Mouse (Mus musculus) stomach, embryonic 15.5 days (tissue): ENCODE results near the gene Mxi1. TPM values are rescaled to one million over a fixed set of nuclear protein-coding genes. Genes with fewer than 3 reads are reported as not detected.

ENCODE experiments used
- ATAC-seq: fragments of 200-750 bp; cut with Nextera tagmentation; 2 replicates; pipeline ENCODE4 v1.8.0; 2017; ENCODE audit warnings: low read depth, moderate number of reproducible peaks, moderate TSS enrichment; ENCODE audit not compliant: insufficient read depth, low FRiP score
- H3K27ac ChIP-seq: fragments of 300-500 bp; sonication (generic); 2 replicates; pipeline ENCODE4 v1.5.1; 2015; ENCODE audit warnings: mild to moderate bottlenecking, inconsistent platforms
- H3K27me3 ChIP-seq: fragments of 300-500 bp; sonication (generic); replicated peaks from 2 replicates; pipeline ENCODE4 v1.6.1; 2015; ENCODE audit warnings: inconsistent platforms
- H3K36me3 ChIP-seq: fragments of 300-500 bp; sonication (generic); 2 replicates; pipeline ENCODE4 v1.6.1; 2015; ENCODE audit warnings: inconsistent platforms
- H3K4me1 ChIP-seq: fragments of 300-500 bp; sonication (generic); 2 replicates; pipeline ENCODE4 v1.6.1; 2015; ENCODE audit warnings: inconsistent platforms
- H3K4me2 ChIP-seq: fragments of 300-500 bp; sonication (generic); 2 replicates; pipeline ENCODE4 v1.6.1; 2015; ENCODE audit warnings: mild to moderate bottlenecking, inconsistent platforms
- H3K4me3 ChIP-seq: fragments of 300-500 bp; sonication (generic); replicated peaks from 2 replicates; pipeline ENCODE4 v1.5.1; 2015; ENCODE audit warnings: inconsistent platforms
- H3K9ac ChIP-seq: fragments of 300-500 bp; sonication (generic); 2 replicates; pipeline ENCODE4 v1.6.1; 2015; ENCODE audit warnings: inconsistent platforms
- H3K9me3 ChIP-seq: fragments of 300-500 bp; sonication (generic); 2 replicates; pipeline ENCODE4 v1.6.1; 2016; ENCODE audit warnings: inconsistent platforms
- WGBS: fragments of 180-500 bp; shearing (Covaris S2); methylation state at CpG from one replicate; pipeline ENCODE4 v1.1.7; 2015; 5-methylcytosine and 5-hydroxymethylcytosine counted together
- polyA plus RNA-seq: library from polyadenylated mRNA; unstranded; fragments of >200 nt; fragmentation: Nextera tagmentation; extraction: Ambion mirVana; gene quantifications from 2 replicates; pipeline ENCODE4 v1.2.1, GENCODE M21; 2015

Mxi1 gene
- polyA plus RNA-seq, 1 experiment from 2014 or later = 37.8 TPM

- H3K4me1 ChIP-seq = peaks cover 5% of the 10 kb centered on the region; the same call in 1 of the 2 replicates
- H3K4me2 ChIP-seq = no peak overlapping the region
- H3K4me3 ChIP-seq = no peak overlapping the region
- H3K27ac ChIP-seq = no peak overlapping the region
- H3K9ac ChIP-seq = no peak overlapping the region
- no peak for ATAC-seq
- WGBS = 46% methylated on average over 6 of the region's 6 CpGs
- H3K27me3 ChIP-seq = no peaks in the 10 kb centered on the region
- H3K36me3 ChIP-seq = no peaks in the 10 kb centered on the region
- no peaks in the 10 kb centered on the region for H3K9me3 ChIP-seq
These were observed 3.1 kb upstream of the Mxi1 start for GRCm38 (mm10) chr19:53307219-53307618.

GRCm38 (mm10) chr19:53309631-53310030 is 687 bp upstream of the Mxi1 start:
- H3K4me2 ChIP-seq = no peak overlapping the region

GRCm38 (mm10) chr19:53310771-53311523 is 629 bp downstream of the Mxi1 start:
- H3K36me3 ChIP-seq = no peaks in the 10 kb centered on the region
- peak overlapping the region; percentile 98 for H3K27ac ChIP-seq

More at GRCm38 (mm10) chr19:53309631-53310030, 687 bp upstream of the Mxi1 start:
- WGBS = 36% methylated on average over 4 of the region's 4 CpGs
- no peak overlapping the region for H3K27ac ChIP-seq
- H3K9ac ChIP-seq = no peak overlapping the region
- H3K4me3 ChIP-seq = no peak overlapping the region
- no peaks in the 10 kb centered on the region for H3K9me3 ChIP-seq
- no peaks in the 10 kb centered on the region for H3K27me3 ChIP-seq
- peaks cover 9% of the 10 kb centered on the region for H3K4me1 ChIP-seq
- no peaks in the 10 kb centered on the region for H3K36me3 ChIP-seq
- no peak for ATAC-seq

GRCm38 (mm10) chr19:53311524-53312335 is 1.4 kb downstream of the Mxi1 start:
- WGBS = under 1% methylated on average over 35 of the region's 37 CpGs
- Histone ChIP-seq H3K4me1 (peaks cover 22% of the 10 kb centered on the region), H3K27ac (peak overlapping the region; percentile 98), H3K4me3 (peak overlapping the region; percentile 89), H3K27me3 (no peaks in the 10 kb centered on the region), H3K9ac (peak overlapping the region; percentile 69), H3K9me3 (no peaks in the 10 kb centered on the region), H3K36me3 (no peaks in the 10 kb centered on the region), H3K4me2 (peak overlapping the region; percentile 91)
- no peak for ATAC-seq

More at GRCm38 (mm10) chr19:53310771-53311523, 629 bp downstream of the Mxi1 start:
- Histone ChIP-seq H3K9ac (peak overlapping the region; percentile 65), H3K4me3 (peak overlapping the region; percentile 89), H3K9me3 (no peaks in the 10 kb centered on the region), H3K27me3 (no peaks in the 10 kb centered on the region), H3K4me1 (peaks cover 22% of the 10 kb centered on the region), H3K4me2 (peak overlapping the region; percentile 91)
- no peak for ATAC-seq
- under 1% methylated on average over 45 of the region's 48 CpGs for WGBS

- Histone ChIP-seq H3K27ac (peak overlapping the region; percentile 98), H3K9me3 (no peaks in the 10 kb centered on the region), H3K4me1 (peaks cover 20% of the 10 kb centered on the region), H3K4me2 (peak overlapping the region; percentile 91), H3K27me3 (no peaks in the 10 kb centered on the region), H3K4me3 (peak overlapping the region; percentile 89), H3K36me3 (no peaks in the 10 kb centered on the region), H3K9ac (peak overlapping the region; percentile 81; the same call in 1 of the 2 replicates)
- WGBS = 0% methylated on average over 26 of the region's 26 CpGs
- ATAC-seq = peak; percentile 11; the same call in 1 of the 2 replicates
These were observed 2.1 kb downstream of the Mxi1 start for GRCm38 (mm10) chr19:53312336-53312871.

- Histone ChIP-seq H3K4me3 (peak overlapping the region; percentile 89), H3K9ac (peak overlapping the region; percentile 81), H3K27me3 (no peaks in the 10 kb centered on the region), H3K9me3 (no peaks in the 10 kb centered on the region), H3K36me3 (no peaks in the 10 kb centered on the region), H3K4me1 (peaks cover 23% of the 10 kb centered on the region), H3K4me2 (peak overlapping the region; percentile 91), H3K27ac (peak overlapping the region; percentile 98)
- ATAC-seq = peak; percentile 6; the same call in 1 of the 2 replicates
- WGBS = under 1% methylated on average over 59 of the region's 63 CpGs
These were observed 2.8 kb downstream of the Mxi1 start for GRCm38 (mm10) chr19:53312951-53313683.

- Histone ChIP-seq H3K9me3 (no peaks in the 10 kb centered on the region), H3K36me3 (no peaks in the 10 kb centered on the region), H3K4me1 (peaks cover 25% of the 10 kb centered on the region), H3K27me3 (no peaks in the 10 kb centered on the region), H3K9ac (peak overlapping the region; percentile 81), H3K4me2 (peak overlapping the region; percentile 91), H3K27ac (peak overlapping the region; percentile 98), H3K4me3 (peak overlapping the region; percentile 89)
- ATAC-seq = peak; percentile 88
- WGBS = under 1% methylated on average over 52 of the region's 52 CpGs
These were observed 3.5 kb downstream of the Mxi1 start for GRCm38 (mm10) chr19:53313684-53314443.

GRCm38 (mm10) chr19:53314530-53315208 is 4.4 kb downstream of the Mxi1 start:
- 40% methylated on average over 16 of the region's 16 CpGs for WGBS
- H3K9ac ChIP-seq = no peak overlapping the region

GRCm38 (mm10) chr19:53315209-53315654 is 4.9 kb downstream of the Mxi1 start:
- Histone ChIP-seq H3K27ac (peak overlapping the region; percentile 82; the same call in 1 of the 2 replicates), H3K4me2 (no peak overlapping the region), H3K4me3 (no peak overlapping the region), H3K36me3 (no peaks in the 10 kb centered on the region), H3K9ac (no peak overlapping the region), H3K4me1 (peaks cover 27% of the 10 kb centered on the region), H3K27me3 (no peaks in the 10 kb centered on the region), H3K9me3 (no peaks in the 10 kb centered on the region)
- 78% methylated on average over 7 of the region's 7 CpGs for WGBS
- no peak for ATAC-seq

More at GRCm38 (mm10) chr19:53314530-53315208, 4.4 kb downstream of the Mxi1 start:
- ATAC-seq = no peak
- Histone ChIP-seq H3K27ac (peak overlapping the region; percentile 82), H3K4me2 (peak overlapping the region; percentile 58), H3K4me3 (peak overlapping the region; percentile 35), H3K4me1 (peaks cover 26% of the 10 kb centered on the region), H3K36me3 (no peaks in the 10 kb centered on the region), H3K27me3 (no peaks in the 10 kb centered on the region), H3K9me3 (no peaks in the 10 kb centered on the region)

GRCm38 (mm10) chr19:53316105-53316504 is 5.8 kb downstream of the Mxi1 start:
- no peaks in the 10 kb centered on the region for H3K36me3 ChIP-seq
- no peaks in the 10 kb centered on the region for H3K9me3 ChIP-seq
- no peak overlapping the region for H3K4me3 ChIP-seq
- WGBS = 85% methylated on average over 8 of the region's 8 CpGs
- H3K4me2 ChIP-seq = no peak overlapping the region
- H3K27ac ChIP-seq = no peak overlapping the region
- peaks cover 29% of the 10 kb centered on the region for H3K4me1 ChIP-seq
- no peaks in the 10 kb centered on the region for H3K27me3 ChIP-seq
- ATAC-seq = no peak
- H3K9ac ChIP-seq = no peak overlapping the region
